Mouse (Mus musculus): ENCODE measurements around the gene Hdac5. TPM values are rescaled to one million over a fixed set of nuclear protein-coding genes. Genes with fewer than 3 reads are reported as not detected.

The Hdac5 gene
- 2.8 TPM for polyA plus RNA-seq (2014; fragmentation: Illumina TruSeq; extraction: RNeasy Lipid Tissue Mini Kit (QIAGEN cat#74804); ENCODE audit: low read depth, low replicate concordance)

GRCm38 (mm10) chr11:102230006-102230741 lies at the start of gene Hdac5:
Hdac5 (minus strand) TSS chr11:102230166.

GRCm38 (mm10) chr11:102268520-102269244 lies 38.7 kb upstream of the Hdac5 start, which contains the start of gene Asb16:
Asb16 (plus strand) TSS chr11:102268743.

GRCm38 (mm10) chr11:102248630-102249230 lies 18.8 kb upstream of the Hdac5 start, which contains the start of gene BC030867:
BC030867 (plus strand) TSS chr11:102248882.

GRCm38 (mm10) chr11:102189461-102190436 lies 40.2 kb downstream of the Hdac5 start, which contains the start of gene G6pc3:
G6pc3 (plus strand) TSS chr11:102189620.

GRCm38 (mm10) chr11:102184646-102185495 lies 45.1 kb downstream of the Hdac5 start, which contains the start of gene Lsm12:
Lsm12 (minus strand) TSS chr11:102185296.

GRCm38 (mm10) chr11:102156039-102156785 lies 73.8 kb downstream of the Hdac5 start, which contains the start of gene Tmem101:
Tmem101 (minus strand) TSS chr11:102156404.

GRCm38 (mm10) chr11:102145471-102146001 lies 84.4 kb downstream of the Hdac5 start, which contains the start of gene Nags:
Nags (plus strand) TSS chr11:102145513.

Other genes starting within 250 kb of the Hdac5 start
- gene Cfap97d1, start 245.9 kb downstream of the Hdac5 start, polyA plus RNA-seq (2014; fragmentation: Illumina TruSeq; extraction: RNeasy Lipid Tissue Mini Kit (QIAGEN cat#74804); ENCODE audit: low read depth, low replicate concordance), result not detected
- gene Dusp3, start 243.2 kb downstream of the Hdac5 start, polyA plus RNA-seq (2014; fragmentation: Illumina TruSeq; extraction: RNeasy Lipid Tissue Mini Kit (QIAGEN cat#74804); ENCODE audit: low read depth, low replicate concordance), result 27.1 TPM
- 2.8 TPM for gene Mpp3, start 201.7 kb downstream of the Hdac5 start, polyA plus RNA-seq (2014; fragmentation: Illumina TruSeq; extraction: RNeasy Lipid Tissue Mini Kit (QIAGEN cat#74804); ENCODE audit: low read depth, low replicate concordance)
- gene Cd300lg, start 188.7 kb downstream of the Hdac5 start, polyA plus RNA-seq (2014; fragmentation: Illumina TruSeq; extraction: RNeasy Lipid Tissue Mini Kit (QIAGEN cat#74804); ENCODE audit: low read depth, low replicate concordance), result 4.8 TPM
- 0.44 TPM for gene Mpp2, start 141.7 kb downstream of the Hdac5 start, polyA plus RNA-seq (2014; fragmentation: Illumina TruSeq; extraction: RNeasy Lipid Tissue Mini Kit (QIAGEN cat#74804); ENCODE audit: low read depth, low replicate concordance)
- not detected for gene Ppy, start 128.8 kb downstream of the Hdac5 start, polyA plus RNA-seq (2014; fragmentation: Illumina TruSeq; extraction: RNeasy Lipid Tissue Mini Kit (QIAGEN cat#74804); ENCODE audit: low read depth, low replicate concordance)
- 9.1 TPM for gene Pyy, start 122.3 kb downstream of the Hdac5 start, polyA plus RNA-seq (2014; fragmentation: Illumina TruSeq; extraction: RNeasy Lipid Tissue Mini Kit (QIAGEN cat#74804); ENCODE audit: low read depth, low replicate concordance)
- not detected for gene Nags, start 84.7 kb downstream of the Hdac5 start, polyA plus RNA-seq (2014; fragmentation: Illumina TruSeq; extraction: RNeasy Lipid Tissue Mini Kit (QIAGEN cat#74804); ENCODE audit: low read depth, low replicate concordance)
- 4.1 TPM for gene Tmem101, start 73.8 kb downstream of the Hdac5 start, polyA plus RNA-seq (2014; fragmentation: Illumina TruSeq; extraction: RNeasy Lipid Tissue Mini Kit (QIAGEN cat#74804); ENCODE audit: low read depth, low replicate concordance)
- 57.3 TPM for gene Lsm12, start 44.9 kb downstream of the Hdac5 start, polyA plus RNA-seq (2014; fragmentation: Illumina TruSeq; extraction: RNeasy Lipid Tissue Mini Kit (QIAGEN cat#74804); ENCODE audit: low read depth, low replicate concordance)
- gene G6pc3, start 40.5 kb downstream of the Hdac5 start, polyA plus RNA-seq (2014; fragmentation: Illumina TruSeq; extraction: RNeasy Lipid Tissue Mini Kit (QIAGEN cat#74804); ENCODE audit: low read depth, low replicate concordance), result 3.1 TPM
- not detected for gene BC030867, start 18.7 kb upstream of the Hdac5 start, polyA plus RNA-seq (2014; fragmentation: Illumina TruSeq; extraction: RNeasy Lipid Tissue Mini Kit (QIAGEN cat#74804); ENCODE audit: low read depth, low replicate concordance)
- gene Asb16, start 38.6 kb upstream of the Hdac5 start, polyA plus RNA-seq (2014; fragmentation: Illumina TruSeq; extraction: RNeasy Lipid Tissue Mini Kit (QIAGEN cat#74804); ENCODE audit: low read depth, low replicate concordance), result 0.66 TPM
- gene Tmub2, start 54.8 kb upstream of the Hdac5 start, polyA plus RNA-seq (2014; fragmentation: Illumina TruSeq; extraction: RNeasy Lipid Tissue Mini Kit (QIAGEN cat#74804); ENCODE audit: low read depth, low replicate concordance), result 7.2 TPM
- 8.9 TPM for gene Atxn7l3, start 66.5 kb upstream of the Hdac5 start, polyA plus RNA-seq (2014; fragmentation: Illumina TruSeq; extraction: RNeasy Lipid Tissue Mini Kit (QIAGEN cat#74804); ENCODE audit: low read depth, low replicate concordance)
- gene Ubtf, start 89.6 kb upstream of the Hdac5 start, polyA plus RNA-seq (2014; fragmentation: Illumina TruSeq; extraction: RNeasy Lipid Tissue Mini Kit (QIAGEN cat#74804); ENCODE audit: low read depth, low replicate concordance), result 48.8 TPM
- gene Slc4a1, start 136.0 kb upstream of the Hdac5 start, polyA plus RNA-seq (2014; fragmentation: Illumina TruSeq; extraction: RNeasy Lipid Tissue Mini Kit (QIAGEN cat#74804); ENCODE audit: low read depth, low replicate concordance), result not detected
- gene Rundc3a, start 163.2 kb upstream of the Hdac5 start, polyA plus RNA-seq (2014; fragmentation: Illumina TruSeq; extraction: RNeasy Lipid Tissue Mini Kit (QIAGEN cat#74804); ENCODE audit: low read depth, low replicate concordance), result 0.32 TPM
- gene Slc25a39, start 177.8 kb upstream of the Hdac5 start, polyA plus RNA-seq (2014; fragmentation: Illumina TruSeq; extraction: RNeasy Lipid Tissue Mini Kit (QIAGEN cat#74804); ENCODE audit: low read depth, low replicate concordance), result 8.5 TPM
- 9.7 TPM for gene Grn, start 200.1 kb upstream of the Hdac5 start, polyA plus RNA-seq (2014; fragmentation: Illumina TruSeq; extraction: RNeasy Lipid Tissue Mini Kit (QIAGEN cat#74804); ENCODE audit: low read depth, low replicate concordance)
- gene Fam171a2, start 217.5 kb upstream of the Hdac5 start, polyA plus RNA-seq (2014; fragmentation: Illumina TruSeq; extraction: RNeasy Lipid Tissue Mini Kit (QIAGEN cat#74804); ENCODE audit: low read depth, low replicate concordance), result not detected
- gene Itga2b, start 240.0 kb upstream of the Hdac5 start, polyA plus RNA-seq (2014; fragmentation: Illumina TruSeq; extraction: RNeasy Lipid Tissue Mini Kit (QIAGEN cat#74804); ENCODE audit: low read depth, low replicate concordance), result not detected

Measured in sigmoid colon, adult 10 weeks (tissue).